Mouse (Mus musculus): Measurements from ENCODE around the gene Ppp2r2c.

The Ppp2r2c gene

DNA sequence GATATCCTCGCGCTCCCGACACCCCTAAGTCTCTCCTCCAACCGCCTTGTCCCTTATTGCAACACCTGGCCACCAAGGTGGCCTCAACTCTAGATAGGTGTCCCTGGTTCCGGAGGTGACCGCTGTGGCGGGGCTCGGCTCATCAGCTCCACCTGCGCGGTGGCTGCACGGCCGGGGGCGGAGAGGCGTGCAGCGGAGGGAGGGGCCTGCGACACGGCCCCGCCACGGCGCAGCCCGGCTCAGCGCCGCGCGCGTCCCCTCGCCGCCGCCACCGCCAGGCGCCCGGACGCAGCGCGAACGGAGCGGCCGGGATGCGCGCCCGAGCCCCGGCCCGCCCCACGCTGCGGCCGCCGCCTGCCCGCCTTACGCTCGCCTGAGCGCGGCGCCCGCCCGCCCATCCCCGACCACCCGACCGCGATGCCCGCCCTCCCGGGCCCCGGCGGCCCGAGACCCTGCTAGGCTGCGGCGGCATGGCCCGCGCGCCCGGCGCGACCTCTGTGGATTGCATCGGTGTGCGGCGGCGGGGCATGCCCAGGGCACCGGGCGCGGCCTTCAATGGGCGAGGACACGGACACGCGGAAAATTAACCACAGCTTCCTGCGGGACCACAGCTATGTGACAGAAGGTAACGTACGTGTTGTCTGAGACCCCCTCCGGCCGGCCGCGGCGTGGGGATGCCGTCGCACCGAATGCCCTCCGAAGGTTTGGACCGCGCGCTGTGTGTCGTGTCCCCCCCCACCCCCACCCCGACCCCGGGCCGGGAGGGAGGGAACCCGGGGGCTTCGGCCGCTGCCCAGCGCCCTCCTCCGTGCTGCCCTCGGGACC lies at the start of gene Ppp2r2c:
TSS of gene Ppp2r2c (plus strand) at position 248 of the 825 bp plus-strand sequence.
- DNase-seq = peak in 1 of 2 experiments; percentile 8

DNA sequence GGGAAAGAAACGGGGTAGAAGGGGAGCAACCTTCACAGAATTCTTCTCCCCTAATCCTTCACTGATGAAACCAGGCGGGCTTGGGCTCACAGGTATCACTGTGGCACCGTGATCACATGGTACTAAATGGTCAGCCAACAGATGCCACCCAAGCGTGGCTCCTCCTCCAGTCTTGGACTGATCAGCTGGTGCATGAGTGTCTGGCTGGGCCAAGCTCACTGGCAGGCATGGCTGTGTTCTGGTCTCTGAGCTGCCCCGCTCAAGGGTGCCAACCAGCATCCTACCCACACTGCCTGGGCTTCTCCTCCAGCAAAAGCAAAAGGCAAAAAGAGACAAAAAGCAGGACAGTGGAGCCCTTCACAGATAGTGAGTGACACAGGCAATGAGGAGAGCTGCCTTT lies 48.6 kb upstream of the Ppp2r2c start:
- DNase-seq = no peak

DNA sequence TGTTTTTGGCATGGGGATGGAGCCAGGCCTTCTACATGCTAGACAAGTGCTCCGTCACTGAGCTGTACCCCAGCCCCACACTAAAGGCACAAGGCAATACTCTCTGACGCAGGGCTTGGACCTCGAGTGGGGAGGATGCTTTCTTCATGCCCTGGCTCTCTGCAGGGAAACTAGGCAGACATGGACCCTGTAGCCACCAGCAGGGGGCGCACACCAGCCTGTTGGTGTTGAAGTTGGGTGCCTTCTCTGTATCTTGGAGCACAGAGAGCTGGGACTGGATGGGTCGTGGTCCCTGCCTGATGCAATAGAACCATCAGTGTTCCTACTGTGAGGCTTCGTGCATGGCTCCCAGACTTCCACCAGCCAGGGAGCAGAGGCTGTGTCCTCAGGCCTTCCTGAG lies 48.2 kb upstream of the Ppp2r2c start:
- peak; percentile 70 to 72 for DNase-seq

DNA sequence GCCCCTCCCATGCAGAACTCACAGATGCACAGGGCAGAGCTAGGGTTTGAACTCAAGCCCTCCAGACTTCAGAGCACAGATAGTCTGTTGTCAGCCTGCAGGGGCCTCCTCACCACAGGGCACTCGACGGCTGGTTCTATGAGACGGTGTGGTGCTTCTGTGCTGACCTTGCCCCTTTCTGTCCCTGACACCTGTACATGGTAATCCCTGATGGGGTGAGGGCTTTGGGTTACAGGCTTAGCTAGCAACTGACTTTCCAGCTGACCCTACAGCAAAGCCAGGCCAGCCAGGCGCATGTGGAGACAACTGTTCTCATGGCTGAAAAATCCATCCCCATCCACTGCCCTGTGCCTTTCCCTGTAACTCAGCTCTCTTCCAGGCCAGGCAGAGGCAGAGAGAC lies 45.4 kb upstream of the Ppp2r2c start:
- DNase-seq = no peak

DNA sequence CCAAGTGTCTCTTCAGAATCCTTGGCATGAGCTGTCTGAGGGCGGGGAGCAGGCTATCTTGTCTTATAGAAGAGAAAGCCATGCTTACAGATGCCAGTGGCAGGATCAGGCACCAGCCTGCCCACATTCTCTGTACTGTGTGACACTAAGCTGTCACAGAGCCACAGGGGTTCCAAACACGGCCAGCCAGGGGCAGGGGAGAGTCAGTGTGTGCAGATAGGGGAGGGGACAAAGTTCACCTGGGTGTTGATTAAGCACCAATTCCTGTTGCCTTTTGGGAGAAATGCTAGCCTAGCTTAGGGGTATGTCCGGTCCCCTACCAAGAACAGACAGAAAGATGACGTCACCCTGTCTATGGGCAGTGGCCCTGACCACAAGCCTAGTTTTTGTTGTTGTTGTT lies 39.2 kb upstream of the Ppp2r2c start:
- DNase-seq = no peak

DNA sequence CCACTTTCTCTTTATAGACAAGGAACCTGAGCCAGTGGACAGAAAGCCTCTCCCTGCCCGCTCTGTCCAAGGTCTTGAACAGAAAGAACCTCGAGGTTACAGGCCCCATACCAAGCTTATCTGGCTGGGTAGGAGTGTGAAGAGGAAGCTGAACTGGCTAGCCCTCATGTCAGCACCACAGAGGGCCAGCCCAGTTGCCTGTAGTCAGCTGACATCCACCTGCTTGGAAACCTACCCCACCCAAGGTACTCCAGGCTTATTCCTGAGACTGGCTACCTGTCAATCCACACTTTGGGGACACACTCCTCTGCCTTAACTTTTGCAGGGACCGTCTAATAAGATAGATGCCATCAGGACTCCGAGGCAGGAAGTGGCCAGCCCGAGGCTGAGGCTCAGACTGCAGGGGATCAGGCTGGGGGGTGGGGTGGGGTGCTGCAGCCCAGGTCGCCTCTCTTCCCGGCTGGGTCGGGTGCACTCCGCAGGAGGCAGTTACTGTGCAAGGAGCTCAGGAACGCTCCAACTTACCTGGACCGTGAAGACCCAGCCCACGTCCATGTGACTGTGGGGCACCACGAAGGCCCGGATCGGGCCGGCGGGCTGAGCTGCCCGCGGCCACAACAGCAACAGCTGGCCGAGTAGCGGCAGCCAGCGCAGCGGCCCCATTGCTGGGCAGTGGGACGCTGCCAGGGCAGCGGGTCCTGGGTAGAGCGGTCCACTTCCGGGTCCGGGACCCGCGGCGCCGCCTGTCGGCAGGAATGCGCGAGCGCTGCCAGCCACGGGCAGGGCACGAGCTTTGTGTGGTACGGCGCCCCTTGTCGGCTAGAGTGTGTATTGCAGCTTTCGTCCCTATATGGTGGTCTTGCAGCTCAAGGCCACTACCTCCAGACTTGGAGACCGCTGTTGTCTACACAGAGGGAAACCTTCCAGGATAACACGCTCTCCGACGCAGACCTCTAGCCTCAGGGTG lies 38.1 kb upstream of the Ppp2r2c start, which contains the start of gene Man2b2:
TSS of gene Man2b2 (minus strand) at position 741 of the 967 bp plus-strand sequence.
- DNase-seq = peak; percentile 96 to 97

DNA sequence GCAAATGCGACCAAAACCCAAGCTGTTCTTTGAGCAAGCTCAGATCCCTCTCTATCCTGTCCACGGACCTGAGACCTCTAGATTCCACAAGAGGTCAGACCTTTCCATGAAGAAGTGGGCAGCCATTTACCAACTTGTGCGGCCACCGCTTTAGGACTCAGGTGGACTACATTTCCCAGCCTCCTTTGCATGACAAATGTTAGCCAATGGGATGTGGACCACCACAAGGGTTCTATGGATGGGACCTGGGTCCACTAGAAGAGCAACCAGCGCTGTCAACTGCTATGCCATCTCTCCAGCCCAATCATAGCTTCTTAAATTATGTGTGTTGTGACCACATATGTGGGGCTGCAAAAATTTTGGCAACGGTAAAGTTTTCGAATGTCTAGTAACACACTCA lies 37.0 kb upstream of the Ppp2r2c start:
- peak; percentile 18 to 19 for DNase-seq

DNA sequence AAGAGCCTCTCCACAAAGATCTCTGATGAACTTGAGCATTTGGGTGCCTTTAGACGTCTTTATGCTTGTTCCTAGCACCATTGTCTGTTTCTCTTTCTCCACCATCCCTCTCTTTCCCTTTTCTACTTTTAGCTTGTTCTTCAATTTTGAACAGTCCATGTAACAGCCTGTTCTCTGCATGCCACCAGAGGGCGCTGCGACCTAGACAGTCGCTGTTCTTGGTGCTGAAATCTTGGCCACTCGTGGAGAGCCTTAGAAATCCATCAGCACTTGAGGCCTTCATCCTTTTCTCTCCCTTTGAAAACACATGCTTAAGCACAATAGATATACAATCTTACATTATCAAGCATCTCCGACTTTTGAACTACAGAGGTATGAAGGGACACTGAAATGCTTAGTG lies 32.4 kb upstream of the Ppp2r2c start:
- DNase-seq = peak; percentile 84 to 87

DNA sequence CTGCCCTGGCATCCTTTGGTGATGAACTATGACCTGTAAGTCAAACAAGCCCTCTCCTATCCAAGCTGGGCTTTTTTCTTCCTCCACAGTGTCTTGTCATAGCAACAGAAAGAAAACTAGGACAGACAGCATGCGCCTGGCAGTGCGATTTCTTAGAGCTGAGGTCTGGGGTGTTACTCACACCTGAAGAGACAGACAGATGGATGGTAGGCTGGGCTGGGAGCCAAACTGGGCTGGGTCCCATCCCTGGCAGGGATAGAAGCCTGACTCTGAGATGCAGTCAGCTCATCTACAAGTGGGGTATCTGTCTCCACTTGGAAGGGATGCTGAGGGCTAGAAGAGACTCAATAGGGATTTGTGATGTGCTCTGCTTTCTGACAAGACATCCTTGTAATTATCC lies 29.3 kb upstream of the Ppp2r2c start:
- no peak for DNase-seq

DNA sequence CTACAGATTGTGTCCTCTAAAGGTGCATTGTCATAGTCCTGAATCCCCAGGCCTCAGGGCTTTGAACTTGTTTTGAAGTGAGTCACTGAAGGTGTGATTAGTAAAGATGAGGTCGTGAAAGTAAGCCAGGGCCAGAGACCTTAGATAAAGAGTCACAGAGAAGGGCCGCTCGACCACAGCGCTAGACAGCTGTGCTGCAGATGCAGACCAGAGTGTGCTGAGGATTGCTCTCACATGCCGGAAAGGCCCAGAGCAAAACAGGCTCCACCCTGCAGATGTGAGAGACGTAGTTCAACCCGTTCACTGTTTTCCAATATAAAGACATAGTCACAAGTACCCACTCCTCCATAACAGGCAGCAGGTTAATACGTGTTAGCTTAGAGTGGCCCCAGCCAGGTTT lies 28.7 kb upstream of the Ppp2r2c start:
- no peak for DNase-seq

DNA sequence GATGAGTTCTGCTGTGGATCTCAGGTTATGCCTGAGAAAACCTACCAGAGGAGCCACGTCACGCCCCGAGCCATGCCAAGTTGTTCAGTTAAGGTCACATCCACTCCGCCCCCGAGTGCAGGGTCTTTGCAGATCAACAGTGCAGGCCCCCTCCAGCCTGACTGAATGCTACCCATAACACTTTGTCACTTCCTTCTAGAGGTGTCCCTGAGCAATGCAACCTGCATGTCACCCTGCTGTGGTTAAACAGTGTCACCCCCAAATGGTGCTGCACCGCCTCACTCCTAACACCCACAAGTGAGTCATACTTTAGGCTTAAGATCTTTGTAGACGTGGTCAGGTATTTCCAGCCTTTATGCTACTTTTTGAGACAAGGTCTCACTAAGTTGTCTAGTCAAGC lies 28.2 kb upstream of the Ppp2r2c start:
- DNase-seq = no peak

DNA sequence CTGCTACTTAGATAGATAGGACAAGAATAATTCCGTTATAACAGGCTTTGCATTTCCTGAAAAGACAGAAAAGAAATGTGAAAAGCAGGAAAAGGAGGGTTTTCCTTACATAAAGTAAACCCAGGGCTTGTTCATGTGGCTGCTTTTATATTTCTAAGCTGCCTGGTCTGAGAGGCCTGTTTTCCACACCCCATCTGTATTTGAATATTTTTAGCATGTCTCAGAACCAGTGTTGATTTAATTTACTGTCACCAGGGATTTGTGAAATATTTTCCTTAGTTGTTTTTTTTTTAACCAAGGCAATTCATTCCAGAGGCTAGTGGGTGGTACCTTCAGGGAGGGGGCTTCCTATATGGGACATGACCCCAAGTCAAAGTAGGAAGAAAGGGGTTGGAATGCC lies 26.6 kb upstream of the Ppp2r2c start:
- DNase-seq = no peak

DNA sequence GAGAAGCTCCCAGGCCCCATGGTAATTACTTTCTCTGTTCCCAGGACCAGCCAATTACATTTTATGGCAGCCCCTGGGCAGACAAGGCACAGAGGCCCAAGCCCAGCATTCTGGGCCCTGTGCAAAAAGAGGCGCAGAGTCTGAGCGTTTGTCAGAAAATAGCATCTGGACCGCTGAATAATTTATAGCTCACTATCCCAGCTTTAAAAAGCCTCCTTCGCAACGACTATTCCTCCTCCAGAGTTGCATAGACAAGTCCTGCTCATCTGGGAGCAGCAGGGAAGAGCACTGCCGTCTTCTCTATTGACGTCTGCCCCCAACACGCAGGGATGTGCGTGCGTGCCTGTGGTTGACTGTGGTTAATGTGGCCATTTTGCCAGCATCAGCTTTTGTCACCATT lies 23.8 kb upstream of the Ppp2r2c start:
- DNase-seq = no peak

DNA sequence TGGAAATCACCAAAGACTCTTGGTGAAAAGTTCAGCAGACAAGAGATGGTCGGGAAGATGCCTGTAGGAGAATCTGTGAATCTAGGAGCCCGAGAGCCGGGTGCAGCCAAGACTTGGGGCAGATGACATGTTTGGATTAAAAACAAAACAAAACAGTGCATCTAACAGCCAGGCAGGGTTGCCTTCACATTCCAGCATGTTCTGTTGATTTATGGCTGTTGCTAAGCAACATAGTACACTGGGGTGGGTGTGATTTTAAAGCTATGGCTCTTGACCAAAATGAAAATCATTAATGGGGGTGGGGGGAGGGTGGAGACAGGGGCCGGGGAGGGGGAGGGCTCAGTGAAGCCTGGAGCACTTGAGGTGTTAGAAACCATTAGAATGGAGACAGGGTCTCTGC lies 16.7 kb upstream of the Ppp2r2c start:
- DNase-seq = no peak

DNA sequence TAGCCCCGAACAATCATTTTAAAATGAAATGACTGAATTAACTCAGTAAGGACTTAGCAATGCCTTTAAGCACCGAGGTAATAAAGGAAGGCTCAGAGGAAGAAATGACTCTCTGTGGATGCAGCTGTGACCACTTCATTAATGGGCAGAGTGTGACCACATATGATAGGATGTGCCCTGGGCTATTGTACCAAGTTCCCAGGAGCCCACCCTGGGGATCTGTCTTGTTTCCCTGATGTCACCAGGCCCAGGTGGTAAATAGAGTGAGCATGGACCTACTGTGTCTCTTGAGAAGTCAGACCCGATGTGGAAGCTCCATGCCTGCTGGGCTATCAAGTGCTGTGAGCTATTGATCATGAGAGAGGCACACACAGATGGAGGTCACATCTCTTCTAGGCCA lies 13.1 kb upstream of the Ppp2r2c start:
- no peak for DNase-seq

DNA sequence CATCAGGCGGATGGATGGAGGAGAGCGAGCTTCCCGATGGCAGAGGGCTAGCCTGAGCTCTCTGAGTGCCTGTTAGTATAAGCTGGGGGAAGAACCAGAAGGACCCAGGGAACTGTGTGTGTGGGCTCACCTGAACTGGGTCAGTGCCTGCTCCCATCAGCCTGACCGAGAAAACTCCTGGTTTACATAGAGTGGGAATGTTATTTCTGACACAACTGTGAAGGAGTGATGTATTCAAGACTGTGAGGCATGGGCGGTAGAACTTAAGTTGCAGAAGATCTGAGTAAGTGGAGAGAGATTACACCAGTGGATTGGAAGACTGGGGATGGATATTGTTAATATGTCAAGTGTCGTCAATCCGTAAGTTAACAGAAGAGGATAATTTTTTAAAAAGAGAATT lies 11.8 kb upstream of the Ppp2r2c start:
- no peak for DNase-seq

DNA sequence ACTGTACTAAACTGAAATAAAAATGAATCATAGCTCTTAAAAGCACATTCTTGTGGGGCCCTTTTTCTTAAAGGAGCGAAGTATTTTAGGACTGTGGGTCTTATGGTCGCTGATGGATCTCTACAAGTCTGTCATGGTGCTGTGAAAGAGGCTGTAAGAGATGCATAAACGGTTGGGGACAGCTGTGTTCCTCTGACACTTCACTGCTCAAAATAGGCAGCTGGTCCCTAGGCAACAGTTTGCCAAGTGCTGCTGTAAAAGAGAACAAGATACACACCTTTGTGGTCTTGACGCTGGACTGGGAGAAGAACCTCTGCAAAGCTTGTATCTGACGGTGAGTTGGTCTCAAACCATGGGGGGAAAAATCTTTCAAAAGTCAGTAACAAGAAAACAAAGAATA lies 10.8 kb upstream of the Ppp2r2c start:
- DNase-seq = no peak

DNA sequence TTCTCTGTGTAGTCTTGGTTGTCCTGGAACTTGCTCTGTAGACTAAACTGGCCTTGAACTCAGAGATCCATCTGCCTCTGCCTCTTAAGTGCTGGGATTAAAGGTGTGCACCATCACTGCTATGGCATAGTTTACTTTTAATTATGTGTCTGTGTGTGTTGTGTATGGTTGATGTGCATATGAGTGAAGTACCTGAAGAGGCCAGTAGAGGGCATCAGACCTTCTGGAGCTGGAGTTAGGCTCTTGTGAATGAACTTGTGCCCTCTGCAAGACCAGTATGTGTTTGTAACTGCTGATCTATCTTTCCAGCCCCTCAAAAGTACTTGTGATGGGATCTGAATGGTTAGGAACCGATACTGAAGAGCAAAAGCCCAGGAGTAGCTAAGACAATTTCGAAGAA lies 7.2 kb upstream of the Ppp2r2c start:
- DNase-seq = no peak

DNA sequence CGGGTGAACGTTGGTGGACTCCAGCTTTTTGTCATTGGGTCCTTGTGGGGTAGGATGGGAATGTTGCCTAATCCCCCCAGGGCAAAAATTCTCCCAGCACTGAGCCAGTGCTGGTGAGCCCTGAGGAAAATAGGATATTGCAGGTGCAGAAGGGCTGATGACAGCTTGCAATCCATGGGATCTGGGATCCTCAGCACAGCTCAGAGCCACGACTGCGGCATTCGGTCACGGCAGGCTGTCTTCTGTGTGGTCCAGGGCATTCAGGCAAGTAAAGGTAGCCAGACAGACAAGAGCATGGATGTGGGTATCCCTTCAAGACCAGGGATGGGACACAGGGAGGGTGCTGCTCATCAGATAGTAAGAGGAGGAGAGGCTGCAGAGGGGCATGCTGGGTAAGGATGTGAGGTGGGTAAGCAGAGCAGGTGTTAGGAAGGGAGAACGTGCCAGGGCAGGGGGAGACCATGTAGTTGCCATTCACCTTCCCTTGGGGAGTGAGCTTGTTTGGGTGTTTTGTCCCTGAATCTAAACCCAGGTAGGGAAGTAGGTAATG lies 1.5 kb upstream of the Ppp2r2c start:
- DNase-seq = no peak

DNA sequence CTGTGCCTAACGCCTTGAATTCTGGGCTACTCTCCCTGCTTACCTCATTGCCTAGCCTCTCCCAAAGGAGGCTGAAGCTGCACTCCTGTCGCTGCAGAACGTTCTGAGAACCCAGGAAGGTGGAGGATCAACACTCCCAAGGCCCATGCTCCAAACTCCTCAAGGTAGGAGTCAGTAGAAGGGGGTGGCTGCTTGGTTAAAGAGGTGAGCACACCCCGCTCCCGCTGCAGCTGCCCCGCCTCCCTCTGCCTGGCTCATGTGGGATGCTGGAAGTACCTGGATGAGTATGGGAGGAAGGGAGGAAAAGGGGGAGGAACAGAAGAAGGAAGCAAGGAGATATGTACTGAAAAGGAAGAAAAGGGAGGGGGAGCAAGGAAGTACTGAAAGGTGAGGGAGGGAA lies 752 bp upstream of the Ppp2r2c start:
- DNase-seq = no peak

DNA sequence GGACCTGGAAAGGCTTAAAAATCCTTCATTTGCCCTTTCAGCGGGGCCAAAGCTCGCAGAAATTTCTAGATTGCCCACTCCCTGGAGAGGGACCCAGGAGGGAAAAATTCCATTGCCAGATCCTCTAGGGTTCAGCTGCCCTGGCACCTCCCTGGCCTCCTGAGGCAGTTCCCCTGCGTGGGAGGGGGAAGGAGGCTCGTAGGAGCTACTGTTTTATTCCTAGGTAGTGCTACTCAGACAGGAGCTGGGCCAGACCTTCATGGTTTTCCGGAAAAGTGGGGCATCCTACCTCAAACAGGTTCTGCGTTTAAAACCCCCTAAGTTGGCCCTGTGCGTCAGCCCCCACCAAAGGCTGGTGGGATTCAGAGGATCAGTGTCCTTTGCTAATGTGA lies 869 bp downstream of the Ppp2r2c start:
- peak; percentile 8 to 22 for DNase-seq

DNA sequence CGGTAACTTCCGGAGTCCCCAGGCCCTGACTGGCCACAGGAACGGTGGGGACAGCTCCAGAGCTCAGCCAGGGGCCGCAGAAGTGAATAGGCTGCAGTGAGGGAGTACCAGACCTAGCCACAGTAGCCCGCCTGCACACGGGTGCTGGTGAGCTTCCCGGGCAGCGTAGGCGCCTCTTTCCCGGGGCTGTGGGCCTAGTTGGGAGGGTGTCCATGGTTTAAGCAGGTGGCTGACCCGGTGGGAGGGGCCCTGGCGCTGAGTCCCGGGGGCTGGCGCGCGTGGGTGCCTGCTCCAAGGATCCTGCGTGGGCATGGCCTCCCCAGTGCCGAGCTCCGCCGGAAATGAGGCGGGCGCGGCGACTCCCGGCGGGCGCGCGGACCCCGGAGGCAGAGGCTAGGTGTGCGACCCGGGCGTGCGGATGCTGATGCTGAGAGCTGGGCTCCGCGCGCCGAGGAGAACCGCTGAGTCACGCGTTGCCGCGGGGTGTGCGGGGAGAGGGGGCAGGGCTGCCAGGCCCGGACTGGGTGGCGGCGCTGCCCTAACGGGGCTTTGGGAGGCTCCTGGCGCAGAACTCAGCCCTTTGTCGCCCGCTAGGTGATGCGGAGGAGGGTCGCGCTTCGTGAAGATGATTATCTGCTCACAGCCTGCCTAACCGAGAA lies 1.4 kb downstream of the Ppp2r2c start:
- DNase-seq = peak; percentile 12 to 15

DNA sequence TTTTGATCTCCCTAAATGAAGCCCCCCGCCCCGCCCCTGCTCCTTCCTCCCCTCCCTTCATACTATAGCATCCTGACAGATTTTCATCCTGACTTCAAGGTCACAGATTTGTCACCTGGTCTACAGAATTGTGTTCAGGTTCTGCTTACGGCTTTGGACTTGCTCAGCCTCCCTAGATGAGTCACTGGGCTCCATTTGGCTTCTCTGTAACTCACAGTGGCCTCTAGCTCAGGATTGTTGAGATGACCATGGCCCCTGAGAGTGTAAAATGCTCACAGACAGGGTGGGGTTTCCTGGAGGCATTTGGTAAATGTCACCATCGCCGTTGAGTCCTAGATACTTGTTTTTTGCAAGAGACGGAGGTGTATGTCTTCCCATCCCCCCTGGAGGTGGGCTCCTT lies 2.6 kb downstream of the Ppp2r2c start:
- no peak for DNase-seq
